Mouse (Mus musculus) kidney, embryonic 16.5 days (tissue): ENCODE data around the gene Abcf2. TPM values are rescaled to one million over a fixed set of nuclear protein-coding genes. Genes with fewer than 3 reads are reported as not detected.

ENCODE experiments used
- ATAC-seq: fragments of 200-750 bp; cut with Nextera tagmentation; 2 replicates; pipeline ENCODE4 v1.8.0; 2017; ENCODE audit warnings: moderate TSS enrichment; ENCODE audit not compliant: low FRiP score, low TSS enrichment
- H3K27ac ChIP-seq: fragments of 300-500 bp; sonication (generic); 2 replicates; pipeline ENCODE4 v1.5.1; 2014; ENCODE audit warnings: low read length
- H3K27me3 ChIP-seq: fragments of 300-500 bp; sonication (generic); 2 replicates; pipeline ENCODE4 v1.6.1; 2014; ENCODE audit warnings: low read length, control low read depth, mixed read lengths; ENCODE audit not compliant: insufficient read depth
- H3K36me3 ChIP-seq: fragments of 300-500 bp; sonication (generic); 2 replicates; pipeline ENCODE4 v1.6.1; 2014; ENCODE audit warnings: low read length, control low read depth, mixed read lengths; ENCODE audit not compliant: insufficient read depth
- H3K4me1 ChIP-seq: fragments of 300-500 bp; sonication (generic); 2 replicates; pipeline ENCODE4 v1.6.1; 2014; ENCODE audit warnings: low read length, control low read depth, mixed read lengths; ENCODE audit not compliant: insufficient read depth
- H3K4me2 ChIP-seq: fragments of 300-500 bp; sonication (generic); replicated peaks from 2 replicates; pipeline ENCODE4 v1.6.1; 2014; ENCODE audit warnings: low read depth, low read length
- H3K4me3 ChIP-seq: fragments of 300-500 bp; sonication (generic); 2 replicates; pipeline ENCODE4 v1.5.1; 2014; ENCODE audit warnings: mild to moderate bottlenecking, low read length
- H3K9ac ChIP-seq: fragments of 300-500 bp; sonication (generic); replicated peaks from 2 replicates; pipeline ENCODE4 v1.6.1; 2014; ENCODE audit warnings: low read length
- H3K9me3 ChIP-seq: fragments of 300-500 bp; sonication (generic); 2 replicates; pipeline ENCODE4 v1.6.1; 2016; ENCODE audit warnings: low read length, control low read depth
- WGBS: fragments of 180-500 bp; shearing (Covaris S2); extraction: QIAGEN DNeasy Blood & Tissue Kit; methylation state at CpG from one replicate; pipeline ENCODE4 v1.1.7; 2014; 5-methylcytosine and 5-hydroxymethylcytosine counted together
- polyA plus RNA-seq: library from polyadenylated mRNA; unstranded; fragments of >200 nt; fragmentation: Nextera tagmentation; extraction: Ambion mirVana; gene quantifications from 2 replicates; pipeline ENCODE4 v1.2.1, GENCODE M21; 2015

Abcf2 gene
- polyA plus RNA-seq, 1 experiment from 2014 or later: 118 TPM

GRCm38 (mm10) chr5:24595786-24596380 is 18.6 kb upstream of the Abcf2 start:
- Histone ChIP-seq H3K27me3 (no peaks in the 10 kb centered on the region), H3K9ac (no peak overlapping the region), H3K36me3 (peaks cover 39% of the 10 kb centered on the region), H3K9me3 (no peaks in the 10 kb centered on the region), H3K4me3 (no peak overlapping the region), H3K4me2 (no peak overlapping the region), H3K4me1 (peaks cover 53% of the 10 kb centered on the region), H3K27ac (no peak overlapping the region)
- no peak for ATAC-seq
- WGBS: 68% methylated on average over 14 of the region's 14 CpGs

GRCm38 (mm10) chr5:24595261-24595660 is 18.0 kb upstream of the Abcf2 start:
- H3K9ac ChIP-seq: no peak overlapping the region
- no peak overlapping the region for H3K27ac ChIP-seq
- H3K4me1 ChIP-seq: peaks cover 47% of the 10 kb centered on the region
- H3K36me3 ChIP-seq: peaks cover 39% of the 10 kb centered on the region
- 89% methylated on average over 5 of the region's 5 CpGs for WGBS
- H3K27me3 ChIP-seq: no peaks in the 10 kb centered on the region
- no peak for ATAC-seq
- no peak overlapping the region for H3K4me3 ChIP-seq
- H3K4me2 ChIP-seq: no peak overlapping the region
- H3K9me3 ChIP-seq: no peaks in the 10 kb centered on the region

- WGBS: 89% methylated on average over 5 of the region's 5 CpGs
- no peak for ATAC-seq
- H3K9ac ChIP-seq: no peak overlapping the region
- H3K27me3 ChIP-seq: no peaks in the 10 kb centered on the region
- peaks cover 42% of the 10 kb centered on the region for H3K4me1 ChIP-seq
- peaks cover 40% of the 10 kb centered on the region for H3K36me3 ChIP-seq
- H3K4me2 ChIP-seq: no peak overlapping the region
- H3K27ac ChIP-seq: no peak overlapping the region
- H3K9me3 ChIP-seq: no peaks in the 10 kb centered on the region
- no peak overlapping the region for H3K4me3 ChIP-seq
Observed at GRCm38 (mm10) chr5:24594346-24594745, 17.1 kb upstream of the Abcf2 start.

- 67% methylated on average over 10 of the region's 10 CpGs for WGBS
- Histone ChIP-seq H3K27ac (no peak overlapping the region), H3K9me3 (no peaks in the 10 kb centered on the region), H3K4me3 (no peak overlapping the region), H3K4me2 (no peak overlapping the region), H3K4me1 (peaks cover 38% of the 10 kb centered on the region), H3K36me3 (peaks cover 44% of the 10 kb centered on the region), H3K9ac (no peak overlapping the region), H3K27me3 (no peaks in the 10 kb centered on the region)
- ATAC-seq: no peak
Observed at GRCm38 (mm10) chr5:24593928-24594327, 16.7 kb upstream of the Abcf2 start.

GRCm38 (mm10) chr5:24593230-24593629 is 16.0 kb upstream of the Abcf2 start:
- H3K9me3 ChIP-seq: no peaks in the 10 kb centered on the region
- WGBS: 81% methylated on average over 10 of the region's 10 CpGs
- H3K36me3 ChIP-seq: peaks cover 48% of the 10 kb centered on the region
- H3K27me3 ChIP-seq: no peaks in the 10 kb centered on the region
- peaks cover 31% of the 10 kb centered on the region for H3K4me1 ChIP-seq
- no peak overlapping the region for H3K9ac ChIP-seq
- no peak overlapping the region for H3K4me3 ChIP-seq
- H3K27ac ChIP-seq: no peak overlapping the region
- no peak overlapping the region for H3K4me2 ChIP-seq
- ATAC-seq: no peak

- peak; percentile 39; the same call in 1 of the 2 replicates for ATAC-seq
- H3K27ac ChIP-seq: no peak overlapping the region
- 0 out of 2 replicates have a peak overlapping the region, but pooled peaks have one; percentile 13 for H3K4me3 ChIP-seq
- H3K4me2 ChIP-seq: peak overlapping the region; percentile 37
- H3K4me1 ChIP-seq: peaks cover 31% of the 10 kb centered on the region
- H3K36me3 ChIP-seq: peaks cover 50% of the 10 kb centered on the region
- no peaks in the 10 kb centered on the region for H3K9me3 ChIP-seq
- 63% methylated on average over 21 of the region's 21 CpGs for WGBS
- 0 out of 2 replicates have a peak overlapping the region, but pooled peaks have one; percentile 29 for H3K9ac ChIP-seq
- H3K27me3 ChIP-seq: no peaks in the 10 kb centered on the region
Observed at GRCm38 (mm10) chr5:24592471-24593160, 15.3 kb upstream of the Abcf2 start.

GRCm38 (mm10) chr5:24591796-24592470 is 14.7 kb upstream of the Abcf2 start:
- H3K9me3 ChIP-seq: no peaks in the 10 kb centered on the region
- peak overlapping the region; percentile 44; the same call in 1 of the 2 replicates for H3K27ac ChIP-seq
- H3K4me2 ChIP-seq: peak overlapping the region; percentile 37
- H3K9ac ChIP-seq: peak overlapping the region; percentile 53
- no peaks in the 10 kb centered on the region for H3K27me3 ChIP-seq
- no peak for ATAC-seq
- H3K4me1 ChIP-seq: peaks cover 30% of the 10 kb centered on the region
- peak overlapping the region; percentile 13 for H3K4me3 ChIP-seq
- peaks cover 50% of the 10 kb centered on the region for H3K36me3 ChIP-seq
- 45% methylated on average over 24 of the region's 24 CpGs for WGBS

GRCm38 (mm10) chr5:24591268-24591721 is 14.0 kb upstream of the Abcf2 start:
- no peak for ATAC-seq
- H3K27ac ChIP-seq: peak overlapping the region; percentile 44; the same call in 1 of the 2 replicates
- no peaks in the 10 kb centered on the region for H3K27me3 ChIP-seq
- peak overlapping the region; percentile 53 for H3K9ac ChIP-seq
- H3K9me3 ChIP-seq: no peaks in the 10 kb centered on the region
- WGBS: 24% methylated on average over 23 of the region's 23 CpGs
- peak overlapping the region; percentile 37 for H3K4me2 ChIP-seq
- H3K4me1 ChIP-seq: peaks cover 24% of the 10 kb centered on the region
- H3K36me3 ChIP-seq: peaks cover 50% of the 10 kb centered on the region
- peak overlapping the region; percentile 13 for H3K4me3 ChIP-seq

GRCm38 (mm10) chr5:24589511-24590500 is 12.5 kb upstream of the Abcf2 start:
- Histone ChIP-seq H3K4me2 (no peak overlapping the region), H3K9me3 (no peaks in the 10 kb centered on the region), H3K4me3 (no peak overlapping the region), H3K36me3 (peaks cover 40% of the 10 kb centered on the region), H3K27ac (no peak overlapping the region), H3K27me3 (no peaks in the 10 kb centered on the region), H3K4me1 (peaks cover 22% of the 10 kb centered on the region), H3K9ac (no peak overlapping the region)
- no peak for ATAC-seq
- 86% methylated on average over 20 of the region's 20 CpGs for WGBS
